30 mouse cellular contexts compared by ENCODE assay signal in genomic region chr16:97511495-97511894, GRCm38 (mm10). TPM values are rescaled to one million over a fixed set of nuclear protein-coding genes. Genes with fewer than 3 reads are reported as not detected.
DNase-seq lines count a peak whose midpoint lies in the region; ATAC-seq and TF ChIP-seq lines count a peak whose summit lies in the region.
"Had no signal": no experiment of that assay in that cellular context is flagged by ENCODE, and none has a peak within 500 bp of the region (broad histone marks: within the 10 kb centered on the region; RNA-seq: fewer than 3 reads in every experiment).

No protein-coding gene starts in this region.

- H3K4me1 ChIP-seq in lung, embryonic 15.5 days = 0 out of 2 replicates have a peak, but pooled peaks cover 3% of the 10 kb centered on the region
- peaks cover 40% of the 10 kb centered on the region for H3K4me1 ChIP-seq in small intestine, adult 2 months (ENCODE audit: control insufficient read depth, insufficient read depth, insufficient read length, low read length)
- H3K4me1 ChIP-seq: embryonic facial prominence, embryonic 12.5 days; forebrain, embryonic 12.5 days; hindbrain, embryonic 12.5 days; limb, embryonic 12.5 days; midbrain, embryonic 15.5 days; neural tube, embryonic 13.5 days had no signal

- H3K36me3 ChIP-seq in lung, embryonic 15.5 days = no peaks in the 10 kb centered on the region
- no peaks in the 10 kb centered on the region for H3K36me3 ChIP-seq in small intestine, adult 2 months (ENCODE audit: control insufficient read depth, insufficient read depth, low read length)
- H3K36me3 ChIP-seq: embryonic facial prominence, embryonic 12.5 days; forebrain, embryonic 12.5 days; hindbrain, embryonic 12.5 days; limb, embryonic 12.5 days; midbrain, embryonic 15.5 days; neural tube, embryonic 13.5 days had no signal

- H3K27ac ChIP-seq in lung, embryonic 15.5 days = peak overlapping the region; percentile 13; the same call in 1 of the 2 replicates
- H3K27ac ChIP-seq in small intestine, adult 2 months (ENCODE audit: insufficient read depth, low read depth, low read length) = peak overlapping the region; percentile 86
- H3K27ac ChIP-seq: embryonic facial prominence, embryonic 12.5 days; forebrain, embryonic 12.5 days; hindbrain, embryonic 12.5 days; limb, embryonic 12.5 days; liver, embryonic 14.5 days; macrophage; midbrain, embryonic 15.5 days; neural tube, embryonic 13.5 days had no signal

- H3K4me3 ChIP-seq in lung, embryonic 15.5 days = no peak overlapping the region
- no peak overlapping the region for H3K4me3 ChIP-seq in small intestine, adult 2 months (ENCODE audit: low read depth, low read length)
- H3K4me3 ChIP-seq: embryonic facial prominence, embryonic 12.5 days; forebrain, embryonic 12.5 days; hindbrain, embryonic 12.5 days; limb, embryonic 12.5 days; midbrain, embryonic 15.5 days; neural tube, embryonic 13.5 days had no signal

- no peaks in the 10 kb centered on the region for H3K27me3 ChIP-seq in lung, embryonic 15.5 days
- H3K27me3 ChIP-seq in small intestine, adult 2 months (ENCODE audit: control insufficient read depth, insufficient read depth, low read length) = no peaks in the 10 kb centered on the region
- H3K27me3 ChIP-seq: embryonic facial prominence, embryonic 12.5 days; forebrain, embryonic 12.5 days; hindbrain, embryonic 12.5 days; limb, embryonic 12.5 days; midbrain, embryonic 15.5 days; neural tube, embryonic 13.5 days had no signal

- peak; percentile 14 for DNase-seq in adrenal gland, postnatal 10 days
- DNase-seq in adrenal gland, postnatal 25 days = no peak
- no peak for DNase-seq in lung, adult 18-20 months
- peak; percentile 19 for DNase-seq in Muller cell, postnatal 12 days (ENCODE audit: inconsistent ontology term)
- no peak for DNase-seq in gastrocnemius, postnatal 4 days (ENCODE audit: low spot score in 2 of 2)
- DNase-seq: cerebellum, adult 2 months; cerebellum, postnatal 25 days; gastrocnemius, postnatal 25 days; kidney, adult 8-10 months; kidney, postnatal 10 days; thymus, adult 2 months; thymus, postnatal 4 days had no signal

- no peak overlapping the region for H3K9ac ChIP-seq in lung, embryonic 15.5 days
- H3K9ac ChIP-seq: embryonic facial prominence, embryonic 12.5 days; forebrain, embryonic 12.5 days; hindbrain, embryonic 12.5 days; limb, embryonic 12.5 days; liver, embryonic 14.5 days; midbrain, embryonic 15.5 days; neural tube, embryonic 13.5 days had no signal

- no peak for ATAC-seq in lung, embryonic 15.5 days (ENCODE audit: borderline replicate concordance, extremely low read depth, low FRiP score, low TSS enrichment)
- ATAC-seq: CD4-positive, CD25-positive, alpha-beta regulatory T cell, adult 4 months; midbrain, embryonic 15.5 days; Patski had no signal

- no peak for TF ChIP-seq CTCF in small intestine, adult 2 months (IDR thresholded peaks at IDR 0.05; ENCODE audit: extremely low read depth, insufficient read length, insufficient replicate concordance, low read depth, low read length)

- H3K9me3 ChIP-seq in lung, embryonic 15.5 days = no peaks in the 10 kb centered on the region
- H3K9me3 ChIP-seq: embryonic facial prominence, embryonic 12.5 days; forebrain, embryonic 12.5 days; hindbrain, embryonic 12.5 days; limb, embryonic 12.5 days; midbrain, embryonic 15.5 days; neural tube, embryonic 13.5 days had no signal

- H3K4me2 ChIP-seq in lung, embryonic 15.5 days = no peak overlapping the region
- H3K4me2 ChIP-seq: embryonic facial prominence, embryonic 12.5 days; forebrain, embryonic 12.5 days; hindbrain, embryonic 12.5 days; limb, embryonic 12.5 days; midbrain, embryonic 15.5 days; neural tube, embryonic 13.5 days had no signal

- no peak for TF ChIP-seq POLR2A in small intestine, adult 2 months (IDR thresholded peaks at IDR 0.05; ENCODE audit: low read depth, low read length)

RNA-seq across cellular contexts. Expression of gene Fam3b, which starts 3.1 kb away (rescaled TPM):
- under 1 TPM in 1 of 2 experiments, not detected in 1; 0.36 TPM for total RNA-seq in adrenal gland, postnatal 10 days (2021)
- total RNA-seq in adrenal gland, postnatal 25 days (2021) = not detected in 2 replicates
- not detected in 2 replicates for polyA plus RNA-seq in lung, embryonic 15.5 days (2015; fragmentation: Nextera tagmentation; extraction: Ambion mirVana)
- polyA plus RNA-seq in small intestine, adult 2 months (2012; rRNA removed) = 64.5 and 78.2 TPM in 2 replicates
- total RNA-seq in gastrocnemius, postnatal 4 days (2021) = not detected
- total RNA-seq: gastrocnemius, postnatal 25 days; heart, adult 8-10 months; heart, postnatal 25 days; layer of hippocampus, adult 18-20 months; layer of hippocampus, postnatal 25 days had no signal
- polyA plus RNA-seq: cerebellum, adult 2 months; embryonic facial prominence, embryonic 12.5 days; forebrain, embryonic 12.5 days; heart, embryonic 14.5 days; hindbrain, embryonic 12.5 days; limb, embryonic 12.5 days; macrophage; midbrain, embryonic 15.5 days; neural tube, embryonic 13.5 days; Patski; stomach, embryonic 14.5 days had no signal

RNA-seq across cellular contexts. Expression of gene Mx1, which starts 48.8 kb away (rescaled TPM):
- total RNA-seq in adrenal gland, postnatal 10 days (2021) = 1 to 10 TPM in 1 of 2 experiments, under 1 TPM in 1; 0.61 to 1.7 TPM
- total RNA-seq in adrenal gland, postnatal 25 days (2021) = 2.0 and 2.8 TPM in 2 replicates
- 0.19 and 0.30 TPM in 2 replicates for polyA plus RNA-seq in lung, embryonic 15.5 days (2015; fragmentation: Nextera tagmentation; extraction: Ambion mirVana)
- polyA plus RNA-seq in small intestine, adult 2 months (2012; rRNA removed) = 1.0 and 1.2 TPM in 2 replicates
- under 1 TPM; 0.32 to 0.36 TPM for total RNA-seq in gastrocnemius, postnatal 4 days (2021)
- polyA plus RNA-seq: limb, embryonic 12.5 days had no signal

Comparison
In these comparisons a context has a peak if more than half of its experiments do, and no peak if none do; other contexts are left out.
1. DNase-seq: peak in adrenal gland, postnatal 10 days (single experiment) and Muller cell, postnatal 12 days (single experiment); none in adrenal gland, postnatal 25 days (single experiment), lung, adult 18-20 months (0 of 2) and gastrocnemius, postnatal 4 days (0 of 2).